Mouse (Mus musculus) adrenal gland, adult 18-20 months (tissue): ENCODE data around the gene Ano6. TPM values are rescaled to one million over a fixed set of nuclear protein-coding genes. Genes with fewer than 3 reads are reported as not detected.
A peak's percentile ranks its signal among the peaks of the same experiment; 100 is the strongest.

Source experiments
- DNase-seq, 2 experiments: peaks; one replicate each; pipeline ENCODE4 v3.0.0; 2021 to 2022; ENCODE audit warnings: low spot score in 2 of 2
- total RNA-seq, 2 experiments: library from RNA; stranded (reverse); gene quantifications; 1 replicate in 1 of 2; 2 replicates in 1 of 2; pipeline ENCODE4 v1.2.3; 2021

Gene Ano6
- total RNA-seq, 2 experiments from 2014 or later, result 56.5 to 64.2 TPM

DNA sequence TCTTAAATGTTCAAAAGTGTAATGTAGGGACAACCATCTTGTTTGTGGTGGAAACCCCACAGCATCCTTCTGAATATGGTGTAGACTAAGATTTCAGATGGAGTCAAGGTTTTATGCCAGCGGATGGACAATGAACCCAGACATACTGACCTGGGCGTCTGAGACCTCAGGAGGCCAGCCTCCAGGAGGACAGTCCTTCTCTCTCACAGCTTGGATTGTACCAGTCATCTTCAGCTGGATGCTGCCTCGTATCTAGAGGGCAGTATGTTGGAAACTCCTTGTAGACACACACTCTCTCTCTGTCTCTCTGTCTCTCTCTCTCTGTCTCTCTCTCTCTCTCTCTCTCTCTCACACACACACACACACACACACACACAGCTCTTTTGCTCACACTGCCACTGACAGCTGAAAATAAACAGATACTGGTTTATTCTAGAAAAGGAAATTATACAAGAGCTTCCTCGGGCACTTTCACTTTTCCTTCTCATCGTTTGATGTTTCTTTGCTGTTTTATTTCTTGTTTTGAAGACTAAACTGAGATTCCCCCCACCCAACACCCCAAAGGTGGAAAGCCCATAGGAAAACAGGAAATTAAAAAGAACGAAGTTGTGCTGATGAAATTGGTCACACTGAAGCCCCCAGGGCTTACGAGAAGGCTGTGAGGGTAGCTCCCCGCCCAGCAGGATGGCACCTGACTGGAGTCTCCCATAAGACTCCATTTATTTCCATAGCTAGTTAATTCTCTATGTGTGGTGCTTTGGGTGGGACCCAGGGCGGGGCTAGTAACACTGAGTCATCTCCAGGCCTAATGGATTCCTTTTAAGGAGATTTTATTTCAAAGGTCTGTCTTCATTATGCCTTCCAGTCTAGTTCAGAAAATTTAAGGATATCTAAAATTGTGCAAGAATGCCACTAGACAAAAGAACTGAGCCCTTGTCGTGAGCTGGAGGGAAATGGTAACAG, 94.3 kb downstream of the Ano6 start:
- peak in 1 of 2 experiments; percentile 3 for DNase-seq

DNA sequence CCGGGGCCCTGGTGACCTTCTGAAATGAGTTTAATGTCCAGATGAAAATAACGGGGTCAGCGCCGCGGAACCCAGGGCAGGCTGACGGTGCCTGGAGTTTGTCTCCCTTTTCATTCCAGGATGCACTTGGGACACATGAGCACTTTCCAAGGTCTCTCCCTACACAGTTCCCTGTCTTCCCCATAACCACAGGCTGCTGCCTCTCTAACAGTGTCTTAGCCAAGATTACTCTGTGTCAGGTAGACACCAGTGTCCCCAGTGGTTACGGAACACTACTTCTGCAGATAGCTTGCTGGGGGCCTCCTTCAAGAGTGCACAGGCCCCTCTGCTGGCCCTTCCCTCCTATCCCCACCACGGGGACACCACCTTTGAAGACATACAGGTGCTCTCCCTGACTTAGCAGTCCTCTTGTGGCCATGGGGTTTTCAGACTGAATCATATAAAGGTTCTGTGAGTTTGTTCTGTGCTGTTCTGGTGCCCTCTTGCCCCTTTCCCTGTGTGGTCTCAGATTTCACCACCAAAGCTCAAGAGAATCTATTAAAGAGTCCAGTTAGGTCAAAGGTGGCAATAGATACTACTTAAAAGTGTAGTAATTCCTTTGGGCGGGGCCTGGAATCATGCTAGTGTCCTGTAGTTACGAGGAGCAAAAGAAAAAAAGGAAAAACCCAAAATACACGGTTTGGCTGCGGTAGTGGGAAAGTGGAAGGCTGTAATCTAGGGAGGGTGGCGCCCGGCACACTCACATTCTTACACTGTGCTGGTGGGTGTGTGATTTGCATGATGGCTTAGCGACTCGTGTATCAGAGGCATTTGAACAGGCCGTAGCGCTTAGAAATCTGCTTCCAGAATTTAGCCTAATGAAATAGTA, 95.5 kb downstream of the Ano6 start:
- no peak for DNase-seq

DNA sequence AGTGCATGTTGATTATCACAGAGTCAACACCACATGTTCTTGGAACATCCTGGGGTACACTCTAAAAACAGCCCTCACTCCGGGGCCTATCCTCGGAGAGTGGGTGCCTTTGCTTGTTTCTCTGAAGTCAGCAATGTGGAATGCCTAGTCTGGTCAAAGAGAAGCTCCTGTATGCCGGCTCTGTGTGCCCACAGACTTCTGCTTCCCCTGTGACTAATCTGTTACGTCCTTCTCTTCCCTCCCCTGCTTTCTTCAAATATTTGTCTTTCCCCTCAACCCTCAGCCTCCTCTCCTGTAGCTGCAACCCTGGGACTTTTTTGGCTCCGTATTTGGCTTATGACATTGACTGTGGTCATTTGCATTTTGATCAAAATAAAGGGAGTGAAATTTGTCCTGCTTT, 96.7 kb downstream of the Ano6 start:
- peak in 1 of 2 experiments; percentile 20 for DNase-seq

DNA sequence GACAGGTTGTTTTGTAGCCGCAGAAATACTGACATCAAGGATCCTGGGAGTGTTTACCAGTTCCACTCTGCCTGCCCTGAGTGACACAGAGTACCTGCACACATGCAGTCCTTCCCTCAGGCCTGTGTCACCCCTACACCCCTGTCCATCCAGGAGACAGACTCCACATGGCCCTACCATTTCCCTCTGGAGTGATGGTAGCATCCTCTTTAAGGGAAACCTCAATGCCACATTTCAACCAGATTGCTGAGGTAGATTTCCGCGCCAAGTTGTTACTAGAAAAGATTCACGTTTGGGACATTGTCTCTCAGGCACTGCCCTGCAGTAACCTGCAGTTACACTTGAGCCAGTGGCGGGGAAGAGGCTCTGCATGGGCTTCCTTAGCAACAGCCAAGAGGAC, 97.9 kb downstream of the Ano6 start:
- DNase-seq, result peak in 1 of 2 experiments; percentile 11

DNA sequence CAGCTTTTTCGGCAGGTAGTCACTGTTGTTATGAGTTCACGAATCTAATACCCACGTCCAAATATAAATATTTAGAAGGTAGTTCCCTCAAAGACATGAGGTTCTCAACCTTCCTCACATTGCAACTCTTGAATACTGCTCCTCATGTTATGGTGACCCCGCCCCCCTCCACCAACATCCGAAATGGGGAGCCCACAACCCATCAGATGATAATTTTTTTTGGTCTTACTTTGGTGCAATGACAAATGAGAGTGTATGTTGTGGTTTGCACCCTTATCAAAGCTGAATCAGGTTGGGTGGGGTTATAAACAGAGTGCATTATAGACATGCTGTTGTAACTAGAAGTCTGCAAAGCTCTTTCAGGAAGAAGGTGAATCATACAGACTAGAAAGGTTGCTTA, 99.7 kb downstream of the Ano6 start:
- DNase-seq, result peak in 1 of 2 experiments; percentile 11

DNA sequence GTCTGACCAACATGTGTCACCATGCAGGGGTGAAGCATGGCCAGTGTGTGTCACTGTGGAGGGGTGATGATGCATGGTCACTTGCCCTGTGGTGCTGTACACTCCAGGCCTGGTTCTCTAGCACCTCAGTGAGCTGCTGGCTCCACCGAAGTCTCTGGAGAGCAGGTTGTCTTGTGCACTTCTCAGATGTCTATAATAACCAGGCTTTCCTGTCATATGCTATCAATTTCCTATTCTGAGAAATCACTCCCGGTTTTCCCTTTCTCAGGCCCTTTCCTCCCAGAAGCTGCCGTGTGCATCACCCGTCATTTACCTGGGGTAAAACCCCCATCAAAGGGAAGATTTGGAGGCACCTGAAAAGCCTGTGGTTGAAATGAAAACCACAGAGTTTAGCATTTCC, 101.5 kb downstream of the Ano6 start:
- DNase-seq, result no peak

DNA sequence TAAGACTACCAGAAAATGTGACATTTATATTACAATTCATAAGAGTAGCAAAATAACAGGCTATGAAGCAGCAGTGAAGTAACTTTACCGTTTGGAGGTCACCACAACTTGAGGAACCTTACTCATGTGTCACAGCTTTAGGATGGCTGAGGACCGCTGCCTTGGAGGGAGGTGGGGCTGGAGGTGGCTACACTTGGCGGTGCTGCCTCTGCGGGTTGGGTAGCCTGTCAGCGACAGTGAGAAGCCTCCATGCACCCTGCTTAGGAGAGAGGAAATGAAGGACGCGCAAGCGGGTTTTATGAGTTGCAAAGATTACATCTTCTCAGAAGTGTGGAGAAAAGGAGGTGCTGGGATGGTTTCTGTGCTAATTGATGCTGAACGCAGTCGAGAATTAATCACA, 102.3 kb downstream of the Ano6 start:
- no peak for DNase-seq

DNA sequence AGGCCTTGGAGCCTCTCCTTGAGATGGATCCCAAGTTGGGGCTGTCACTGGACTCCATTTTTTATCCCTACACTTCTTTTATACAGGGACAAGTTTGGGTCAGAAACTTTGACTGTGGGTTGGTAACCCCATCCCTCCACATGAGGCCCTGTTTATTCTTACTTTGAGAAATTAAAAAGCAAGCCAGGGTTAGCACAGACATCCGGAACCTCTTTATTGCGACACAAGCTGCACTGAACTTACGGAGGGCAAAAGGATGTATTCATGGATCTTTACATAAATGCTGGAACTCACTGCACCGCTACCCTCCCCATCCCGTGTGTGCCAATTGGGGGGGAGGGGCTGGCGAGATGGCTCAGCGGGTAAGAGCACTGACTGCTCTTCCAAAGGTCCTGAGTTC, 105.1 kb downstream of the Ano6 start:
- peak in 1 of 2 experiments; percentile 17 for DNase-seq

DNA sequence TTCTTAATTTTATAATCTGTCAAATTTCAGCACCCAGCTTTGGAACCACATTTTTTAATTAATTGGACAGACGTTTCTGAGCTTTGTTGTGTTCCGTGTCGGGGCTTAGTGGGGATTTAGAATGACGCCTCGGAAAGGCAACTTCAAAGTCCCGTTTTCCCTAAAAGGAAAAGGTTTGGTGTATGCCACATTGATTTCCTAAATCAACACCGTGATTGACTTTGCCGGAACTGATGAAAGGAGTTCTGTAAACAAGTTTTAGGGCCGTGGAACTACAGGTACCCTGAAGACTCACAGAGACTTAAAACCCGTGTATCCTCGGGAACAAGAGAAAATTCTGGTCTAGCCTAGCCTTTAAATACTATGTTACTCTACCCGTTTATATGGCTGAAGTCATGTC, 107.0 kb downstream of the Ano6 start:
- no peak for DNase-seq

DNA sequence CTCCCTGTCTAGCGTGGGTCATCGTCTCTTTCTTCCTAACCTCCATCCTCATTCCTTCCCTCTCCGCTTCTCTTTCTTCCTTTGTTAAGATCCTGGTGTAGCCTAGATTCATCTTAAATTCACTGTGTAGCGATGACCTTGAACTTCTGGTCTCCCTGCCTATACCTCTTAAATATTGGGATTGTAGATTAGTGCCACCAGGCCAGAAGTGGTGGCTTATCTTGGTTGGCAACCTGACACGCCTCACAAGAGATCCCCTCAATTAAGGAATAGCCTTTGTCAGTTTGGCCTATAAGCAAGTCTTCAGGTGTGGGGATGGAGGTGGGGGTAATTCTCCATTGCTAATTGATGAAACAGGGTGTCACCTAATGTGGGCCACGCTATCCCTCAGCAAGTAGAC, 107.8 kb downstream of the Ano6 start:
- no peak for DNase-seq

DNA sequence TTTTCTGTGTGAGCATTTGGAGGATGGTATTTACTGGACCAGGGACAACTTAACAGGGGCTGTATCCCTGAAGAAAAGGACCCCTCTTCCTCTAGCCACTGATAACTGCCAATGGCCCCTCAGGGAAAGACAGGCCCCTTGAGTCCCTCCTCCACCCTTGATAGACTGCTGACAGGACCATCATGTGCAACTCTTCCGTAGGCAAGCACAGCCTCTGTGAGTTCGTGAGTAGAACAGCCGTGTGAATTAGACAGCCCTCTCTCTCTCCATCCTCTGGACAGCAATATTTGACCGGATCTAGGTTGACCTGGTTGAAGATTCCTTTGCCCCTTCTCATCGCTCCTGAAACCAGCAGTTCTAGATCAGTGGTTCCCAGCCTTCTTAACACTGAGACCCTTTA, 111.8 kb downstream of the Ano6 start:
- no peak for DNase-seq

DNA sequence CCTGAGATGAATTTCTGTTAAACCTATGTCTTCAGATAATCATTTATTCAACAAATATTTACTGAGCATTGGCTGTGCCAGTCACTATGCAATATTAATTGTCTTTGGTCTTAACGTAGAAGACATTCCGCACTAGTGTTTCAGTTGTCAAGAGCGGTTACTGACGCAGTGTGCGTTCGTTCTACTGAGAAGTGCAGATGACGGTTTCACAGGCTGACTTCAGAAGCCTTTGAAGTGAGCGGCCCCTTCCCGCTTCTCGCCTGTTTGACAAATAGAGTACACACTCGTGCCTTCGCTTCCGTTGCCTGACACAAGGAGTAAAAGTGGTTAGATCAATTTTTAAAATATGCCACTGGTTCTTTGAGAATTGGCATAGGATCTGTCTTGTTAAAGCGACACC, 113.6 kb downstream of the Ano6 start:
- no peak for DNase-seq

DNA sequence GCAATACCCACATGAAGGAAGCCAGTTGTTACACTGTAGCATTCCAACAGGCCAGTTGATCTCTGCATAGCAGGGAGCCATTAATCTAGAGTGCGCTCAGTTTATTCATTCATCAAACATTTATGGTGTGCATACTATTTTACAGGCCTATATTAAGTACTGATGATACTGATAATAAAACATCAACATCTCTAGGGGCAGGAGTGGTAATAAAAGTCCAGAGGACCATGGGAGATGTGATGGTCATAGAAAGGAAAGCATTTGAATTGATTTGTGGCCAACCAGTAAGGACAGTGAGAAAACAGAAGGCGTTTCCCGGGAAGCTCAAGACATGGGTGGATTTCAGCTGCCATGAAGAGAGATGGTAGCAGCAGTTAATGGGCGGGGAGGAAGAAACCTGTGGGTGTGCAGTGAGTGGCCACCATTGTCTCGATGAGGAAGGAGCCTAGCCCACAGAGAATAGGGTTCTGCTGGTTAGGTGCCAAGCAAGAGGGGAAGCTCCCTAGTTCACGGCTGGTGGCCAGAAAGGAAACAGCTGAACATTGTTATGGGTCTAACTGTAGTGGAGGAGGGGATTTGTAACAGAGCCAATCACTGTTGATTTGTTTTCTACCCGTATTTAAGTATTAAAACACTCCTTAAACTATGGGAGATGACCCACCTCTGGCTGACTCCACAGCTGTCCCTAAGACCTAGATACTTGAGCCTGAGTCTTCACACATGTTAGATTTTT, 115.5 kb downstream of the Ano6 start:
- no peak for DNase-seq

DNA sequence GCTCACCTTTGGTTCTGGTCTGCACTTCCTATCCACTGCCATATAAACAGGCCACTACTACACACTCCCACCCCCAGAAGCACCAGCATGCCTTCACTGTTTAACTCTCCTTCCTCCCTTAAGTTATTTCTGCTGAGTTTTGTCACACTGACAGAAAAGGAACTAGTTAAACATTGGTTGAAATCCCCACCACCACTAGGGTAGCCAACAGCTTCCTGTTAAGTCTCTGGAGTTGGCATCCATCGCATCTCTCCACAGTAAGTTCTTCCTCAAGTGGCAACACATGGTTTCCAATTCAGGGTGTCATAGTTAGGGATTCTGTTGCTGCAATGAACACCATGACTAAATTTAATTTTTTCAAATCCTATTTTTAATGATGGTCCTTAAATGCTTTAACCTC, 116.2 kb downstream of the Ano6 start:
- no peak for DNase-seq

DNA sequence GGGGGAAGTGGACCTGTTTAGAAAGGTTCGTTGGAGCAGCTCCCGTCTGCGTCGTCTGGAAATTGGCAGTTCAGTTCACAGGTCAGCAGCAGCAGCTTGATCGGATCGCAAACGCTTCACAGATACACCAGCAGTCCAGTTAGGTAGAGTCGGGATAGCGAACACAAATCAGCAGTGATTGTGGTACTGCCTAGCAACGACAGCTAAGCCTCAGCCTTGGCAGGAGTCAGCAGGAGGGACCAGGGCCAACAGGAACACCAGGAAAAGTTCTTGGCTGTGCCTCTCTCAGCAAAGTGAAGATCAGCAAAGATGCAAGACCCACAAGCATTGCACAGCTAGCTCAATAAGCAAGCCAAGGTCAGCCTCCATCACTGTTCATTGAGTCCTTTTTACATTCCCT, 116.7 kb downstream of the Ano6 start:
- DNase-seq, result no peak

DNA sequence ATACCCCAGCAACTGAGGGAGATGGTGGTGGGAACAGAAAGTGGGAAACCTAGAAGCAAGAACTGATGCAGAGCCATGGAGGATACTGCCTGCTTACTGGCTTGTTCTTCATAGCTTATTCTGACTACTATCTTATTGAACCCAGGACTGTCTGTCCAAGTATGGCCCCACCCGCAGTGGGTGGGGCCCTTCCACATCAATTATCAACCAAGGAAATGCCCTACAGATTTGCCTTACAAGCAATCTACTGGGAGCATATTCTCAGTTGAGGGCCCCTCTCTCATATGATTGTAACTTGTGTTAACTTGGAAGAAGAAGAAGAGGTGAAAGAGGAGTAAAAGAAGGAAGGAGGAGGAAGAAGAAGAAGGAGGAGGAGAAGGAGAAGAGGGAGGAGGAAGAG, 117.3 kb downstream of the Ano6 start:
- DNase-seq, result no peak

DNA sequence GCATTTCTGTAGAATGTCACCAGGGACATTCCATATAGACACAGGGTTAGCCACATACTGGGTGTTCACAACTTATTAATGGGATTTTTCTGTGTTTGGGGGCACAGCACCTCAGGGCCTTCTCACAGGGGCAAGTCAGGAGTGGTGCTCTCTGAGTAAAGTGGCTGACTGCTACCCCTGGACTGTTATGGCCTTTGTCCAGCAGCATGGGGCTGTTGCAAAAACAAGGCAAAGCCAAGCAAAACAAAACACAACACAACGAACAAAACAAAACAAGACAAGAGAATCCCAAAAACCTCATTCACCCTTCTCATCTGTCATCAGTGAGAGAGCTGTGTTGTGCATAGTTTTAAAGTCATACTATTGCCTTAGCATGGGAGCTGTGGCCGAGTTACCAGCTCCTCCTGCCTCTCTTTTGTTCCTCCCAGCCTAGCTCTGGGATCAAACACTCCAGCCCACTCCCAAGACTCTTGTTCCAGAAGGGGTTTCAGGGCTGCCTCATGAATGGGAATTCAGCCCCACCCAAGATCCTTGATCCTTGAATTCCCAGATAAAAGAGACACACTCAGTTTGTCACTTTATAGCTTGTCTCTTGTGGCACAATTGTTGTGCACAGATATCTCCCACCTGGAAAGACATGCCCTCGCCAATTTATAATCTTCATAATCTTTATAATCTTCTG, 119.6 kb downstream of the Ano6 start:
- DNase-seq, result no peak

DNA sequence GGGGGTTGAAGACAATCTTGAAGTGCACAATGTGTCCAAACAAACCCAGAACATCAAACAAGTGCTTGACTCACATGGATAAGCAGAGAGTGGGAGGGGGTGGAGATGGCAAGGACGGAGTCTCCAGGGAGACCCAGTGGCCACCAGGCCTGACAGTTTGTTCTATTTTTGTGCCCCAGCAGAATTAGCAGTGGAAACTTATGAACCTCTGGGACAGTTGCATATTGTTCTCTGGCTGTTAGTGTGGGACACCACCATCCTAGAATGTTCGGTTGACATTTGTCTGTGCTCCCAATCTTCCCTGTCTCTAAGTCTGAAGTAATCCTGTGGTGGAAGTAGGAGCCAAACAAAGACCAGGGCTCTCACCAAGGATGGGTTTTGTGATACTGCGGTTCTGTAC, 124.3 kb downstream of the Ano6 start:
- no peak for DNase-seq

DNA sequence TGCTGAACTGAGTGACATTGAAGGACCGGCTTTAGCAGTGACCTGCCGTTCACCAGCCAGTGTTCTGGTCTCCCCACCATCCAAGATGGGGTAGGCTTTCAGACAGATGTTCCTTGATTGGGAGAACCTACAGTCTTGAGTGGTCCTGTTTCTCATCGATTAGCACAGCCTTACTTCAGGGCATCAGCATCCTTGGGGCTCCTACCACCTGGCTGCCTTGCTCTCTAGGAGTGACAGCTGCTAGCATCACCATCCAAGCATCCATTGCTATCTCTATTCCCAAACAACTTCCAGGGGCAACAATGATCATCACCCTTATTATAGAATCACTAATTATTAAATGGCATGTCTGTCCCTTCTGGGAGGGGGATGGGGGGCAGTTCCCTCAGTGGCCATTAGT, 124.8 kb downstream of the Ano6 start:
- no peak for DNase-seq

DNA sequence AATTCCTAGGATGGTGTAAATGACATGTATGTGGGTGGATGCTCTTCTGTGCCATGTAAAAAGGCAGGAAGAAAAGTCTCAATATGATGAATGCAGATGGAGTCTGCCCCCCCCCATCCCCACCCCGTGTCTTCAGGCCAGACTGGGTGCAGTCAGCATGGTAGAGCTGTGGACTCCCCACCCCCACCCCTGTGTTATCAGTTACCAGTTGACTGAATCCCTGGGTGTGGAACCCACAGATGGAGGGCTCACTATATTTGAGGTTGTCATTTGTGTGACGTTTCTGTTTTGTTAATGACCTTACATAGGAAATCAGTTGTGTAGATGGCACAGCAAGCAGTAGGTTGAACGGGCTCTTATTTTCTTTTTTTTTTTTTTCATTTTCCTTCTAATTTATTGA, 126.7 kb downstream of the Ano6 start:
- no peak for DNase-seq

DNA sequence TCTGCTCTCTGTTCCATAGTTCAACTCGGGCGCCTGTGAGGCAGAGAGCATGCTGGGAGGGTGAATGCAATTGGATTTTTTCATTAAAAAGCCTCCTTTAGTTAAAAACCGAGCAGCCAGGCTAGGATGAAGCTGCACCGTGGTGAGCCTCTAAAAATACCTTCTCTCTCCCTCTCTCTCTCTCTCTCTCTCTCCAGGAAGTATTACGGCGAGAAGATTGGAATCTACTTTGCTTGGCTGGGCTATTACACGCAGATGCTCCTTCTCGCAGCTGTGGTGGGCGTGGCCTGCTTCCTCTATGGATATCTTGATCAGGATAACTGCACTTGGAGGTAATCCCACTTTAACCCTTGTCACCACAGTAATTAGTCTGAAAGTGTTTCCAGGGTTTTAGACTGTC, 129.4 kb downstream of the Ano6 start:
- DNase-seq, result no peak
